Mouse (Mus musculus): ENCODE data around the gene Mkrn3. TPM values are rescaled to one million over a fixed set of nuclear protein-coding genes. Genes with fewer than 3 reads are reported as not detected.

Gene Mkrn3
- total RNA-seq, 2 experiments from 2014 or later: not detected

DNA sequence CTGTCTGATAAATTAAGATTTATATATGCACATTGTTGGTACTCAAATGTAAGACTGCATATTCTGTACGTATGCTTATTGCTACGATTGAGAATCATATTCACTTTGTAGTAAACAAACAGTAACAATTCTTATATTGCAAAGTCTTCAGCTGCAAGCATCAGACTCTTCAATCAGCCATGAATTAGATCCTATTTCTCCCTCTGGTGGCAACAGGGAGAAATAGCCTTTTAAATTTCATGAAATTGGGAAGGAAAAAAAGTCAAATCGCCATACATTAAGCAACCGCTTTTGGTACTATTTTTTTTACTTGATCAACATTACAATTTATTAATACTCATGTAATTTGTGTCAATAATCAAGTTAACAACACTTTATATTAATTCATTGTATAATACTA lies 31.6 kb downstream of the Mkrn3 start:
- ATAC-seq (replicated peaks; ENCODE audit: low FRiP score, poor library complexity, severe bottlenecking): no peak

DNA sequence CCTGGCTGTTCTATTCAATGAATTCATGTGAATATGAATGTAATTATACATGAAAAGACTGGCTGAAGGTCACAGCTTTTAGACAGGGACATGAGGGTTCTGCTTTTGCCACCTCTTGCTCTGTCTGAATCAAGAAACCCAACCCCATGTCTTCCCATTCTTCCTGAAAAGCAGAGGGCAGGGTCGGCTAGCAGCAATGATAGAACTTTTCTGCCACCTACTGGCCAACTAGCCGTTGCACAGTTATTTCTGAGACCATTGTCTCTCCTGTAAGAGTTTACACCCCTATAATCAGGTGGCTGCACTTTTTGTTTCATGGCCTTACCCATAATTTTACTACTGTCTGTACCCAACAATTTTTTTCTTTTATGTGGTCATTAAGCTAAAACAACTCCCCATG lies 37.5 kb downstream of the Mkrn3 start:
- ATAC-seq (replicated peaks; ENCODE audit: low FRiP score, poor library complexity, severe bottlenecking): no peak

DNA sequence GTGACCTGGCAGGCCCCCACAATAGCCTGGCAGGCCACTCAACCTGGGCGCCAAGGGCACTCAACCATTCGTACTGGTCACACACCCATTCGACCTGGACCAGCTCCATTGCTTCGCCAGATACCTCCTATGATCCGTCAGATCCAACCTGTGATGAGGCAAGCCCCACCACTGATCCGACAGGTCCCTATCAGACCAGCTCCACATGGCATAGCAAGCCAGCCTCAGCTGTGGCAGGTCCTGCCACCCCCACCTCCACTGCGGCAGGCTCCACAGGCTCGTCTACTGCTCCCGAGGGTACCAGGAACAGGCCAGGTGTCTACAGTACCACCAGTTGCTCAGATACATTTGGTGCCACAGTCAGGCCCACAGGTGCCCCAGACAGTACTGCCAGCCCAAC lies 41.4 kb downstream of the Mkrn3 start:
- ATAC-seq (replicated peaks; ENCODE audit: low FRiP score, poor library complexity, severe bottlenecking): no peak

DNA sequence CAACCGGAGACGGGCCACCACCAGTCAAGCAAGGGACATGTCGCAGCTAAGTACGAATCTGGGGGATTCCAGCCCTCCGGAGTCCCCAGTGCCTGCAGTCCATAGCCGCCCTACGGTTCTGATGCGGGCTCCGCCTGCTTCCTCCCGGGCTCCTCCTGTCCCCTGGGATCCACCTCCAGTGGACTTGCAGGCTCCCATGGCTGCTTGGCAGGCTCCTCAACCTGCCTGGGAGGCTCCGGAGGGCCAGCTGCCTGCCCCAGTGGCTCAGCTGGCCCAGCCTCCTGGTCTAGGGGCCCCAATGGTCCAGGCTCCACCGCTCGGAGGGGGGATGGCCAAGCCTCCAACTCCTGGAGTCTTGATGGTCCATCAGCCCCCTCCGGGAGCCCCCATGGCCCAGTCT lies 42.6 kb downstream of the Mkrn3 start:
- ATAC-seq (replicated peaks; ENCODE audit: low FRiP score, poor library complexity, severe bottlenecking): no peak

DNA sequence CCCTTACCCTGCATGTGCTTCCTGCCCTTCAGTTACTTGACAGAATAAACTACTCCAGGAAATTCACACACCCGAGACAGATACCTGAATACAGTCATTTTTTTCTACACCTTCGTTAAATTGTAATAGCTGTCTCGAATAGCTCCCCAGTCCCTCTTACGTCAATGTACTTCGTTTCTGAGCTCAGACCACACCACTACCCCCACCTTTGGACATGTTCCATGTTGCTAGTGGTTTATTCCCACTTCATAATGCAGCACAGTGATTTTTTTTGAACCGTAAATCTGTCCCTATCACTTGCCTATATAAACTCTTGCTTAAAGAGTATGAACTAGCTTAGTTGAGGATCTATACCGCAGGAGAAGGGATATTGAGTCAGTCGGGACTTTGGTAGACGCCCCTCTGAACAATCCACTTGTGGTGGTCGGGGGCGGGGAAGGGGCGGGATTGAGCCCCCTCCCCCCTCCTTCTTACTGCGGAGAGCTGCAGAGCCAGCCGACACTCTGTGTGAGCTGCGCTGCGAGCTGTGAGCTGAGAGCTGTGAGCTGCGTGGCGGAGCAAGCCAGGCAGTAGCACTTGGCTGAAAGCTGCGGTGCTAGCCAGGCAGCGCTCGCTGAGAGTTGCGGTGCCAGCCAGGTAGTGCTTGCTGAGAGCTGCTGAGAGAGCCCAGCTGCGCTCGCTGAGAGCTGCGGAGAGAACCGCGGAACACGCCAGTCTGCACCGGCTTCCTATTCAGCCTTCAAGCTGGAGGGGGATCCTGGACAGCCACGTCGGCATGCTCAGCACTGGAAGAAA lies 43.2 kb downstream of the Mkrn3 start, which contains the start of gene Magel2:
Gene Magel2 (plus strand): TSS at position 501 of the 795 bp plus-strand sequence.
- no peak for ATAC-seq (replicated peaks; ENCODE audit: low FRiP score, poor library complexity, severe bottlenecking)

DNA sequence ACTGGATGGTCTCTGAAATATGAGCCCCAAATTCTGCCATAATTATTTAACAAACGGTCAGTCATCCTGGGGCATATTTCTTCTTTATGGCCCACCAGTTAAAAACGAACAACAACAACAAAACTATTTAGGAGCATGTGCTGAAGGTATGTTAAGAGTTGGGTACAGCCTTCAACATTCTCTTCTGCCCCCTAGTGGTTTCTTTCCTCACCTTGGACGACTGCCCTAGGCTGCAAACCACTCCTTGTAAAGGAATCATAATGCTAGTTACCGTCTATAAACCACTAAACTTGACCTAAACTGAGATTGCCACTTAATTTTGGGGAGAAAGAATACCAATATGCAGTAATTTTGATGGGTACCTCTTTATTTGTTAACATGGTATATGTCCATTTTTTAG lies 44.3 kb downstream of the Mkrn3 start:
- no peak for ATAC-seq (replicated peaks; ENCODE audit: low FRiP score, poor library complexity, severe bottlenecking)

Other genes starting within 250 kb of the Mkrn3 start
- not detected in 2 replicates for gene Ndn, start 73.6 kb downstream of the Mkrn3 start, total RNA-seq (2015; ENCODE audit: low replicate concordance)
- not detected in 2 replicates for gene Ndn, start 73.6 kb downstream of the Mkrn3 start, total RNA-seq (2017; ENCODE audit: low replicate concordance)
- gene Magel2, start 43.1 kb downstream of the Mkrn3 start, total RNA-seq (2015; ENCODE audit: low replicate concordance): not detected in 2 replicates
- gene Magel2, start 43.1 kb downstream of the Mkrn3 start, total RNA-seq (2017; ENCODE audit: low replicate concordance): not detected in 2 replicates
- gene Peg12, start 44.4 kb upstream of the Mkrn3 start, total RNA-seq (2015; ENCODE audit: low replicate concordance): 1.2 TPM in 1 of 2 replicates, not detected in the other
- gene Peg12, start 44.4 kb upstream of the Mkrn3 start, total RNA-seq (2017; ENCODE audit: low replicate concordance): 0.14 and 0.17 TPM in 2 replicates

Measured in erythroblast, adult 5-6 weeks (primary cell).